Mouse (Mus musculus) myocyte (in vitro differentiated cells): ENCODE results near the gene Pilrb2. TPM values are rescaled to one million over a fixed set of nuclear protein-coding genes. Genes with fewer than 3 reads are reported as not detected.
"Not testable (repeated sequence)": the region's sequence is repeated elsewhere in the genome, so short reads cannot be mapped to it uniquely, and the experiment has no call there.

Experiments used
- H3K27me3 ChIP-seq: one replicate; pipeline ENCODE4 v1.6.1; 2011; ENCODE audit not compliant: control insufficient read depth, insufficient read depth, insufficient read length
- H3K36me3 ChIP-seq: one replicate; pipeline ENCODE4 v1.6.1; 2011; ENCODE audit not compliant: control insufficient read depth, insufficient read depth
- H3K4me2 ChIP-seq: one replicate; pipeline ENCODE4 v1.6.1; 2011; ENCODE audit warnings: low read depth, control low read depth
- H3K4me3 ChIP-seq: one replicate; pipeline ENCODE4 v1.5.1; 2011; ENCODE audit warnings: mild to moderate bottlenecking, control low read depth, moderate library complexity
- H3K79me2 ChIP-seq: one replicate; pipeline ENCODE4 v1.6.1; 2011; ENCODE audit not compliant: control insufficient read depth, insufficient read depth
- H3ac ChIP-seq: one replicate; pipeline ENCODE4 v1.6.1; 2011; ENCODE audit not compliant: control insufficient read depth, insufficient read length
- CEBPB ChIP-seq: IDR thresholded peaks from 2 replicates; pipeline ENCODE4 v1.6.1; 2011; ENCODE audit warnings: mild to moderate bottlenecking, moderate library complexity; ENCODE audit not compliant: poor library complexity, insufficient read depth, severe bottlenecking
- E2F4 ChIP-seq: IDR thresholded peaks from one replicate; pipeline ENCODE4 v1.6.1; 2011; ENCODE audit warnings: mild to moderate bottlenecking, control low read depth, moderate library complexity; ENCODE audit not compliant: insufficient read depth
- MAX ChIP-seq: IDR thresholded peaks from one replicate; pipeline ENCODE4 v1.6.1; 2011; ENCODE audit warnings: low read depth, mild to moderate bottlenecking, control low read depth
- MYOD1 ChIP-seq, 3 experiments: IDR thresholded peaks; one replicate each; pipeline ENCODE4 v1.6.1; 2011; ENCODE audit warnings: control low read depth in 2 of 3, low read depth in 2 of 3, mild to moderate bottlenecking in 2 of 3, moderate library complexity in 1 of 3; ENCODE audit not compliant: insufficient read length in 2 of 3, control insufficient read depth in 1 of 3
- MYOG ChIP-seq, 3 experiments: IDR thresholded peaks; one replicate each; pipeline ENCODE4 v1.6.1; 2011; ENCODE audit warnings: control low read depth in 2 of 3, low read depth in 2 of 3, mild to moderate bottlenecking in 2 of 3; ENCODE audit not compliant: insufficient read length in 2 of 3, control insufficient read depth in 1 of 3, insufficient read depth in 1 of 3
- POLR2A ChIP-seq: IDR thresholded peaks from one replicate; pipeline ENCODE4 v1.6.1; 2011; ENCODE audit warnings: low read depth, mild to moderate bottlenecking, control low read depth, moderate library complexity; ENCODE audit not compliant: insufficient read length
- POLR2AphosphoS2 ChIP-seq: IDR thresholded peaks from one replicate; pipeline ENCODE4 v1.6.1; 2011; ENCODE audit warnings: low read depth, control low read depth; ENCODE audit not compliant: insufficient read length
- REST ChIP-seq: IDR thresholded peaks from one replicate; pipeline ENCODE4 v1.6.1; 2011; ENCODE audit warnings: mild to moderate bottlenecking, control low read depth, moderate library complexity; ENCODE audit not compliant: insufficient read depth, insufficient read length
- SRF ChIP-seq: IDR thresholded peaks from one replicate; pipeline ENCODE4 v1.6.1; 2011; ENCODE audit warnings: low read depth; ENCODE audit not compliant: control insufficient read depth, insufficient read length
- TCF12 ChIP-seq: IDR thresholded peaks from one replicate; pipeline ENCODE4 v1.6.1; 2011; ENCODE audit warnings: mild to moderate bottlenecking, control low read depth; ENCODE audit not compliant: poor library complexity, insufficient read depth, severe bottlenecking
- TCF3 ChIP-seq: IDR thresholded peaks from one replicate; pipeline ENCODE4 v1.6.1; 2011; ENCODE audit warnings: low read depth, control low read depth; ENCODE audit not compliant: insufficient read length
- USF1 ChIP-seq: IDR thresholded peaks from one replicate; pipeline ENCODE4 v1.6.1; 2011; ENCODE audit warnings: low read depth, mild to moderate bottlenecking, control low read depth, moderate library complexity
- polyA plus RNA-seq: library from polyadenylated mRNA; unstranded; fragments of >200 nt; fragmentation: generic; extraction: Trizol; gene quantifications from one replicate; pipeline ENCODE4 v1.2.1, GENCODE M21; 2012; ENCODE audit warnings: missing spikeins

Pilrb2 gene
- not detected for polyA plus RNA-seq

DNA sequence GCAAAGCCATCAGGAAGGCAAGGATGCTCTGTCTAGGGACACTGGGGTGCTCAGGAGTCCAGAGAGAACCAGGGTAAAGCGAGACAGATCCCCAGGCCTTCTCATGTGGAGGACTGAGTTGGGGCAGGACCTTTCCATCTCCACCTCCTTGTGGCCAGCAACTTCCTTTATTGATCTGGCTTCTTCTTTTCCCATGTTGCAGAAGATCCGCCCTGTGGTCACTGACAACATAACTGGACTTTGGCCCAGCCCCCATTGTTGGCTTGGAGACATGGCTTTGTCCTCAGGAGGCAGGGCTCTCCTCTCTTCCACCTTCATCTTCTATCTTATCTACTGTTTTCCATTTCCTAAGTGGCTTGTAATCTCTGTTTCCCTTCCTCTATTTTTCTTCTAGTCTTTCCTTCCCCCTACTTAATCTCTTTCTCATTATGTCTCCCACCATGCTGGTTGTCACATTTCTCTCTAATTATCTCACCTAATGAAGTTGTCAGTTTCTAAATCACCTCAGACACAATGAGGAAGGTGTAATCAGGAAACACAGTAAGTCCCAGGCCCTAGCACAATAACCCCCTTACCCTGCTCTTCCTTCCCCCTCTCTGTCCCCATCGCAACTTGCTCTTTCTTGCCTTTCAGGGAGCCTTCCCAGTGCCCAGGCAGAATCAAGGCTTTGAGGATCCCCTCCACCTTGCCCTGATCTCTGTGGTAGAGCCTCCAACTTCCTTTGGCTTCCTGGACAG is at the start of gene Pilrb2:
Pilrb2 (minus strand) TSS at position 172 of the 737 bp plus-strand sequence.
- H3K4me2 ChIP-seq, H3ac ChIP-seq, H3K4me3 ChIP-seq, H3K79me2 ChIP-seq, H3K36me3 ChIP-seq, H3K27me3 ChIP-seq: not testable (repeated sequence)

GRCm38 (mm10) chr5:137915550-137915949 is 43.9 kb upstream of the Pilrb2 start:
- Histone ChIP-seq H3K79me2 (no peaks in the 10 kb centered on the region), H3K4me3 (no peak overlapping the region), H3ac (no peak overlapping the region), H3K4me2 (no peak overlapping the region), H3K27me3 (no peaks in the 10 kb centered on the region), H3K36me3 (no peaks in the 10 kb centered on the region)
- TF ChIP-seq E2F4 (no peak), TCF3 (no peak), MAX (no peak), USF1 (no peak), REST (no peak), SRF (no peak)

- Histone ChIP-seq H3K27me3 (no peaks in the 10 kb centered on the region), H3ac (no peak overlapping the region), H3K36me3 (no peaks in the 10 kb centered on the region), H3K79me2 (no peaks in the 10 kb centered on the region), H3K4me2 (no peak overlapping the region), H3K4me3 (no peak overlapping the region)
- no peak for TF ChIP-seq TCF3
- no peak for TF ChIP-seq USF1
- no peak for TF ChIP-seq MAX
- no peak for TF ChIP-seq SRF
- TF ChIP-seq CEBPB = no peak
Measured at GRCm38 (mm10) chr5:137914508-137914907, 42.9 kb upstream of the Pilrb2 start.

DNA sequence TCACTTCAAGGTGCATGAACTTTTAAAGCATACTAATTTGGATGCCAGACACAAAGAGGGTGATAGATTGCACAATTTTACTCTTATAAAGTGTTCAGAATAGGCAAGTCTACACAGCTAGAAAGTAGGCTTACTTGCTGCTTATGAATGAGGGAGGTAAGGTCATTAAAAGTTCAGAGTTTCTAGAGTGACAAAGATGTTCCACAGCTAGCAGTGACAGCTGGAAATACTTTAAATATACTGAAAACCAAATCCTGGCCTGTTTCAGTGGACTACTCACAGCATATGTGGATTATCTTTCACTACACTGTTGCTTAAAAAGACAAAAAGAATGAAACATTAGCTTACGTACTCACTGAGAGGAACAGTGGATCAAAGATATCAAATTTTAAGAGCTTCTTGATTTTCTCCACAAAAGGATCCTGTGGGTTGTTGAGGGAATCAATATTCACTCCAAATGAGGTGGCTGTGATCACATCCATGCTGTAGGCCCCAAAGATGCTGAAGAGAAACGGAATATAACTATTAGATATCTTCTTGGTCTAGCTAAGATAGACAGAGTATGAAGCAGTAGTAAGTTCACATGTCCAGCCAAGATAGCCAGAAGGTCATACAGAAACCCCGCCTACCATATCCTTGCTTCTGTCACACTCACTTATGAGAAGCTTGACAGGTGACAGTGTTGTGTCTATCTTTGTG is 38.1 kb upstream of the Pilrb2 start:
- no peak overlapping the region for H3K4me3 ChIP-seq
- H3K79me2 ChIP-seq = no peaks in the 10 kb centered on the region
- no peak overlapping the region for H3K4me2 ChIP-seq
- TF ChIP-seq MYOD1 (IDR thresholded peaks at IDR 0.05; ENCODE audit: control insufficient read depth in 1 of 3, insufficient read length in 2 of 3, low read depth in 2 of 3) = no peak
- TF ChIP-seq CEBPB = no peak
- TF ChIP-seq TCF3 = no peak
- TF ChIP-seq USF1 = no peak
- TF ChIP-seq POLR2A = no peak
- TF ChIP-seq REST = no peak
- TF ChIP-seq MYOG (IDR thresholded peaks at IDR 0.05; ENCODE audit: control insufficient read depth in 1 of 3, insufficient read depth in 1 of 3, insufficient read length in 2 of 3, low read depth in 2 of 3) = no peak
- no peak for TF ChIP-seq MAX
- no peak for TF ChIP-seq E2F4
- no peak for TF ChIP-seq POLR2AphosphoS2
- no peak for TF ChIP-seq SRF
- TF ChIP-seq TCF12 = no peak
- no peak overlapping the region for H3ac ChIP-seq
- no peaks in the 10 kb centered on the region for H3K36me3 ChIP-seq
- H3K27me3 ChIP-seq = no peaks in the 10 kb centered on the region

DNA sequence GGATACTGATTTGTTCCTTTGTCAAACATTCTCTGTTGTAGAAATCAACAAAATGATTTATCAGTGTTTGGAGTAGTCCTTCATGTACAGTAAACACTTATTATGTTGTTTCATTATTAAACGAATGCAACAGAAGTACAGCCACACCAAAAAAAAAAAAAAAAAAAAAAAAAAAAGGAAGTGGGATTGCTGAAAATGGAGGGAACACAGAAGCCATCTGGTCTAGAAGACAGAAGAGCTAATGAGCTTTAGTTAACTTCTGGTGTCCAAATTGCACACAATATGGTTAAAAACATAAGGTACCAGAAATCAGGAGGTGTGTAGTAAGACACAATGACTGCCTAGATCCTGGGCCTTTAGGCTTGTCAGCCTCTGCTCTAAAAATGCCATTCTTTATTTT is 26.2 kb upstream of the Pilrb2 start:
- H3K27me3 ChIP-seq = no peaks in the 10 kb centered on the region
- no peaks in the 10 kb centered on the region for H3K36me3 ChIP-seq
- no peak overlapping the region for H3ac ChIP-seq
- TF ChIP-seq POLR2AphosphoS2 (no peak), E2F4 (no peak), CEBPB (no peak), SRF (no peak), TCF12 (no peak), POLR2A (no peak), REST (no peak), MYOG (IDR thresholded peaks at IDR 0.05; ENCODE audit: control insufficient read depth in 1 of 3, insufficient read depth in 1 of 3, insufficient read length in 2 of 3, low read depth in 2 of 3) (no peak), MYOD1 (IDR thresholded peaks at IDR 0.05; ENCODE audit: control insufficient read depth in 1 of 3, insufficient read length in 2 of 3, low read depth in 2 of 3) (no peak), MAX (no peak), TCF3 (no peak), USF1 (no peak)
- H3K4me3 ChIP-seq = no peak overlapping the region
- H3K4me2 ChIP-seq = no peak overlapping the region
- H3K79me2 ChIP-seq = no peaks in the 10 kb centered on the region
